Mouse (Mus musculus): ENCODE measurements around the gene Ccdc34.

DNA sequence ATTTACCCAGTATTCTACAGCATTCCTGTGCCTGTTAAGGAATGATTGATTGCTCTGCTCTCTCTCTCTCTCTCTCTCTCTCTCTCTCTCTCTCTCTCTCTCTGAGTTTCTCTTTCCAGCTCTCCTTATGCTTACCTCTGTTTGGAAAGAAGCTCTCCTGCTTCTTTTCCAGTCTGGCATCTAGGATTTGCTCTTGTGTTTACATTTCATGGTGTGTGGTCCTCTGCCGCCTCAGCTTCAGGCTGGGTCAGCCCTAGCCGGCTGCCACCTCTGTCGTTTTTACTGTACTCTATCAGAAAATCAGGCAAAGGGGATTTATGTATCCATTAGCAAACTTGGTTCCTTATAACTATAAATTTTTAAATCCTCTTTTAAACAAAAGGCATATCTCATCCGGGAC lies 18.6 kb downstream of the Ccdc34 start:
- TF ChIP-seq POLR2A (IDR thresholded peaks at IDR 0.05; ENCODE audit: insufficient read depth, low read length) (no peak), CTCF (IDR thresholded peaks at IDR 0.05; ENCODE audit: low read depth, low read length) (no peak)

Measured in ES-Bruce4 (cell line).